Mouse (Mus musculus): ENCODE measurements around the gene Zdhhc3. TPM values are rescaled to one million over a fixed set of nuclear protein-coding genes. Genes with fewer than 3 reads are reported as not detected.

Gene Zdhhc3
- polyA plus RNA-seq, 1 experiment from 2014 or later: 27.6 TPM

DNA sequence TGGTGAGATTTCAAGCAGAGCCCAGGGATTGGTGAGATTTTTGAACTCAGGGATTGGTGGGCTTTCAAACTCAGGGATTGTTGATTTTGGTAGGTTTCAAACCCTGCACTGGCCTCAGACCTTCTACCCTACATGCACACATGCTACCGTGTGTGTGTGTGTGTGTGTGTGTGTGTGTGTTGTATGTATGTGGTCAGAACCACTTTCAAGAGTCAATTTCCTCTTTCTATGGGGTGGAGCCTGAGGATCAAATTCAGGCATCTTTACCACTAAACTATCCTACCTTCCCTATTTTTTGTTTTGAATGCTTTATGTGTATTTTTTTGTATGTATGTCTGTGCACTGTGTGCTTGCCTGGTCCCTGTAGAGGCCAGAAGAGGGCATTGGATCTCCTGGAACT, 65.3 kb downstream of the Zdhhc3 start:
- no peaks in the 10 kb centered on the region for H3K9me3 ChIP-seq (replicated peaks; ENCODE audit: control insufficient read depth, low read length)
- H3K4me2 ChIP-seq (ENCODE audit: low read depth, low read length): no peak overlapping the region
- H3K27me3 ChIP-seq (ENCODE audit: control insufficient read depth, insufficient read depth, low read depth, low read length): no peaks in the 10 kb centered on the region
- no peak overlapping the region for H3K27ac ChIP-seq (ENCODE audit: low read length)
- no peaks in the 10 kb centered on the region for H3K36me3 ChIP-seq (ENCODE audit: control insufficient read depth, insufficient read depth)
- no peak for ATAC-seq (ENCODE audit: low read depth)
- H3K4me1 ChIP-seq (ENCODE audit: control insufficient read depth, low read depth, low read length): no peaks in the 10 kb centered on the region
- no peak overlapping the region for H3K4me3 ChIP-seq (ENCODE audit: low read depth, low read length)
- 29% methylated on average over 1 of the region's 1 CpGs for WGBS (ENCODE audit: insufficient replicate concordance)
- no peak overlapping the region for H3K9ac ChIP-seq (ENCODE audit: low read depth, low read length)

GRCm38 (mm10) chr9:123034426-123034825, 78.6 kb downstream of the Zdhhc3 start, which contains the start of gene Tgm4:
TSS of gene Tgm4 (plus strand) at chr9:123034726.
- no peak within 1 kb of the TSS for H3K27ac ChIP-seq (ENCODE audit: low read length)
- no peak within 1 kb of the TSS for H3K4me2 ChIP-seq (ENCODE audit: low read depth, low read length)
- no peaks in the 10 kb centered on the region for H3K27me3 ChIP-seq (ENCODE audit: control insufficient read depth, insufficient read depth, low read depth, low read length)
- H3K36me3 ChIP-seq (ENCODE audit: control insufficient read depth, insufficient read depth): no peaks in the 10 kb centered on the region
- 57% methylated on average over 4 of the region's 4 CpGs for WGBS (ENCODE audit: insufficient replicate concordance)
- no peak for ATAC-seq (ENCODE audit: low read depth)
- no peaks in the 10 kb centered on the region; the same call in 1 of the 2 replicates for H3K4me1 ChIP-seq (ENCODE audit: control insufficient read depth, low read depth, low read length)
- H3K9ac ChIP-seq (ENCODE audit: low read depth, low read length): no peak within 1 kb of the TSS
- H3K9me3 ChIP-seq (replicated peaks; ENCODE audit: control insufficient read depth, low read length): no peaks in the 10 kb centered on the region
- H3K4me3 ChIP-seq (ENCODE audit: low read depth, low read length): no peak within 1 kb of the TSS

- H3K36me3 ChIP-seq (ENCODE audit: control insufficient read depth, insufficient read depth): no peaks in the 10 kb centered on the region
- no peak overlapping the region for H3K9ac ChIP-seq (ENCODE audit: low read depth, low read length)
- 63% methylated on average over 13 of the region's 13 CpGs for whole genome bisulfite sequencing (ENCODE audit: insufficient replicate concordance)
- no peaks in the 10 kb centered on the region for H3K27me3 ChIP-seq (ENCODE audit: control insufficient read depth, insufficient read depth, low read depth, low read length)
- peak; percentile 37; the same call in 1 of the 2 replicates for ATAC-seq (ENCODE audit: low read depth)
- H3K4me3 ChIP-seq (ENCODE audit: low read depth, low read length): no peak overlapping the region
- H3K9me3 ChIP-seq (replicated peaks; ENCODE audit: control insufficient read depth, low read length): no peaks in the 10 kb centered on the region
- no peak overlapping the region for H3K4me2 ChIP-seq (ENCODE audit: low read depth, low read length)
- H3K4me1 ChIP-seq (ENCODE audit: control insufficient read depth, low read depth, low read length): no peaks in the 10 kb centered on the region; the same call in 1 of the 2 replicates
- H3K27ac ChIP-seq (ENCODE audit: low read length): no peak overlapping the region
Observed at GRCm38 (mm10) chr9:123031496-123032246, 81.3 kb downstream of the Zdhhc3 start.

DNA sequence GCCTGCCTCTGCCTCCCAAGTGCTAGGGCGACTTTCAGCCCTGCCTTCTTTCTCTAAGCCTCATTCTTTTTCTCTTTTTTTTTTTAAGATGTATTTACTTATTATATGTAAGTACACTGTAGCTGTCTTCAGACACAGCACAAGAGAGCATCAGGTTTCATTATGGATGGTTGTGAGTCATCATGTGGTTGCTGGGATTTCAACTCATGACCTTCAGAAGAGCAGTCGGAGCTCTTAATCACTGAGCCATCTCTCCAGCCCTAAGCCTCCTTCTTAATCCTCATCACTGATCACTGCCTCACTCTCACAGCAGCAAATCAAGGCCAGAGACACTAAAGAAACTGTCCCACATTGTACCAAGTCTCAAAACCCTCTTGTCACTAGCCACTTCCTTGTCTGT, 88.8 kb downstream of the Zdhhc3 start:
- Histone ChIP-seq H3K9ac (ENCODE audit: low read depth, low read length) (no peak overlapping the region), H3K4me2 (ENCODE audit: low read depth, low read length) (no peak overlapping the region), H3K4me1 (ENCODE audit: control insufficient read depth, low read depth, low read length) (peaks cover 13% of the 10 kb centered on the region), H3K36me3 (ENCODE audit: control insufficient read depth, insufficient read depth) (no peaks in the 10 kb centered on the region), H3K9me3 (replicated peaks; ENCODE audit: control insufficient read depth, low read length) (no peaks in the 10 kb centered on the region), H3K4me3 (ENCODE audit: low read depth, low read length) (no peak overlapping the region), H3K27ac (ENCODE audit: low read length) (no peak overlapping the region), H3K27me3 (ENCODE audit: control insufficient read depth, insufficient read depth, low read depth, low read length) (no peaks in the 10 kb centered on the region)
- ATAC-seq (ENCODE audit: low read depth): no peak
- 60% methylated on average over 2 of the region's 2 CpGs for WGBS (ENCODE audit: insufficient replicate concordance)

GRCm38 (mm10) chr9:123021636-123022379, 91.2 kb downstream of the Zdhhc3 start:
- no peaks in the 10 kb centered on the region for H3K9me3 ChIP-seq (replicated peaks; ENCODE audit: control insufficient read depth, low read length)
- H3K27ac ChIP-seq (ENCODE audit: low read length): no peak overlapping the region
- peak overlapping the region; percentile 89 for H3K4me2 ChIP-seq (ENCODE audit: low read depth, low read length)
- peak overlapping the region; percentile 84 for H3K4me3 ChIP-seq (ENCODE audit: low read depth, low read length)
- 34% methylated on average over 18 of the region's 24 CpGs for whole genome bisulfite sequencing (ENCODE audit: insufficient replicate concordance)
- H3K27me3 ChIP-seq (ENCODE audit: control insufficient read depth, insufficient read depth, low read depth, low read length): no peaks in the 10 kb centered on the region
- peaks cover 12% of the 10 kb centered on the region for H3K36me3 ChIP-seq (ENCODE audit: control insufficient read depth, insufficient read depth)
- peak overlapping the region; percentile 50 for H3K9ac ChIP-seq (ENCODE audit: low read depth, low read length)
- ATAC-seq (ENCODE audit: low read depth): no peak
- H3K4me1 ChIP-seq (ENCODE audit: control insufficient read depth, low read depth, low read length): peaks cover 13% of the 10 kb centered on the region

DNA sequence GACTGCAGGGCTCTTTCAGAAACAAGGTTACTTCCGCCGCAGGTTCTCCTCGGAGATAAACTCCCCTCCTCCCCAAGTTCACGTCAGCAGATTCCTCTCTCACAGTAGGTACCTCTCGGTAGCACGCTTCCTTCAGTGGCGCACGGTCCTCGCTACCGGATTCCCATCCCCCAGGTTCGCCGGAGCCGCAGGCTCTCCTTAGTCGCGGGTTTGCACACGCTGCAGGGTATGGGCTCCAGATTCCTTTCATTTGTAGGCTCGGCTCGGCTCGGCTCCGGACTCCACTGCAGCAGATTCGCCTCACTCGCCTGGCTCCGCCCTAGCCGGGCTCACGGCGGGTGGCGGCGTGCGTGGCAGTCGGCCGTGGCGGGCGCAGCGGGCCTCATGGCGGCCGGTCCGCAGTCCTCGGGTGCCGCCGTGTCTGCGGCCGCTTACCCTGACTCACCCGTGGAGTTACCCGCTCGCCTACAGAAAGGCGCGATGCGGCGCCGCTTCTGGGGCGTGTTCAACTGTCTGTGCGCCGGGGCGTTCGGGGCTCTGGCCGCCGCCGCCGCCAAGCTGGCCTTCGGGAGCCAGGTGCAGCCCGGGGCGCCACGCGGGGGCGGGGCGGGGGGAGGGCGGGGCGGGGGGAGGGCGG, 91.9 kb downstream of the Zdhhc3 start, which contains the start of gene Tmem42:
TSS of gene Tmem42 (plus strand) at position 332 of the 637 bp plus-strand sequence.
- no peaks in the 10 kb centered on the region for H3K27me3 ChIP-seq (ENCODE audit: control insufficient read depth, insufficient read depth, low read depth, low read length)
- no peaks in the 10 kb centered on the region for H3K9me3 ChIP-seq (replicated peaks; ENCODE audit: control insufficient read depth, low read length)
- 0% methylated on average over 60 of the region's 69 CpGs for WGBS (ENCODE audit: insufficient replicate concordance)
- ATAC-seq (ENCODE audit: low read depth): peak; percentile 95
- H3K9ac ChIP-seq (ENCODE audit: low read depth, low read length): peak within 1 kb of the TSS; percentile 75
- H3K4me2 ChIP-seq (ENCODE audit: low read depth, low read length): peak within 1 kb of the TSS; percentile 89
- peak within 1 kb of the TSS; percentile 84 for H3K4me3 ChIP-seq (ENCODE audit: low read depth, low read length)
- H3K27ac ChIP-seq (ENCODE audit: low read length): peak within 1 kb of the TSS; percentile 86
- H3K36me3 ChIP-seq (ENCODE audit: control insufficient read depth, insufficient read depth): peaks cover 19% of the 10 kb centered on the region
- H3K4me1 ChIP-seq (ENCODE audit: control insufficient read depth, low read depth, low read length): peaks cover 13% of the 10 kb centered on the region

Other genes with a start within 250 kb of the Zdhhc3 start
- 19.4 and 20.3 TPM in 2 replicates for gene Zfp445, start 247.2 kb downstream of the Zdhhc3 start, polyA plus RNA-seq (2015; fragmentation: Nextera tagmentation; extraction: Ambion mirVana)
- 0.69 and 1.0 TPM in 2 replicates for gene Zkscan7, start 227.5 kb downstream of the Zdhhc3 start, polyA plus RNA-seq (2015; fragmentation: Nextera tagmentation; extraction: Ambion mirVana)
- gene Zfp105, start 190.1 kb downstream of the Zdhhc3 start, polyA plus RNA-seq (2015; fragmentation: Nextera tagmentation; extraction: Ambion mirVana): 1.6 and 1.8 TPM in 2 replicates
- 12.0 and 14.0 TPM in 2 replicates for gene 1110059G10Rik, start 162.2 kb downstream of the Zdhhc3 start, polyA plus RNA-seq (2015; fragmentation: Nextera tagmentation; extraction: Ambion mirVana)
- gene Kif15, start 162.2 kb downstream of the Zdhhc3 start, polyA plus RNA-seq (2015; fragmentation: Nextera tagmentation; extraction: Ambion mirVana): 26.9 and 30.4 TPM in 2 replicates
- 6.5 and 6.6 TPM in 2 replicates for gene Tmem42, start 91.9 kb downstream of the Zdhhc3 start, polyA plus RNA-seq (2015; fragmentation: Nextera tagmentation; extraction: Ambion mirVana)
- gene Tgm4, start 78.5 kb downstream of the Zdhhc3 start, polyA plus RNA-seq (2015; fragmentation: Nextera tagmentation; extraction: Ambion mirVana): 0.12 and 0.13 TPM in 2 replicates
- gene Exosc7, start within 50 bp of the Zdhhc3 start, polyA plus RNA-seq (2015; fragmentation: Nextera tagmentation; extraction: Ambion mirVana): 63.6 and 67.5 TPM in 2 replicates
- 0.20 TPM in 1 of 2 replicates, not detected in the other for gene Clec3b, start 37.7 kb upstream of the Zdhhc3 start, polyA plus RNA-seq (2015; fragmentation: Nextera tagmentation; extraction: Ambion mirVana)
- 0.78 and 1.2 TPM in 2 replicates for gene Cdcp1, start 102.8 kb upstream of the Zdhhc3 start, polyA plus RNA-seq (2015; fragmentation: Nextera tagmentation; extraction: Ambion mirVana)
- 0.71 and 0.75 TPM in 2 replicates for gene Tmem158, start 147.6 kb upstream of the Zdhhc3 start, polyA plus RNA-seq (2015; fragmentation: Nextera tagmentation; extraction: Ambion mirVana)